Mouse (Mus musculus): ENCODE measurements around the gene Zfp36l1.

The Zfp36l1 gene

GRCm38 (mm10) chr12:80146227-80147223 is 33.7 kb upstream of the Zfp36l1 start:
- Histone ChIP-seq H3K27me3 (ENCODE audit: insufficient read depth, low read length) (0 out of 2 replicates have a peak, but pooled peaks cover 2% of the 10 kb centered on the region), H3K36me3 (ENCODE audit: insufficient read depth, low read length) (no peaks in the 10 kb centered on the region), H3K4me1 (replicated peaks; ENCODE audit: low read depth, low read length) (peaks cover 39% of the 10 kb centered on the region), H3K9me3 (ENCODE audit: low read length) (no peaks in the 10 kb centered on the region), H3K4me3 (replicated peaks; ENCODE audit: low read length) (no peak overlapping the region)
- TF ChIP-seq CTCF (conservative IDR thresholded peaks at IDR 0.05; ENCODE audit: low read length) (peak; percentile 63), POU5F1 (IDR thresholded peaks at IDR 0.05; ENCODE audit: borderline replicate concordance, low read length) (no peak), NANOG (IDR thresholded peaks at IDR 0.05; ENCODE audit: borderline replicate concordance, low read length) (no peak)

GRCm38 (mm10) chr12:80145365-80145764 is 32.6 kb upstream of the Zfp36l1 start:
- peaks cover 11% of the 10 kb centered on the region for H3K27me3 ChIP-seq (ENCODE audit: insufficient read depth, low read length)
- no peak overlapping the region for H3K4me3 ChIP-seq (replicated peaks; ENCODE audit: low read length)
- no peaks in the 10 kb centered on the region for H3K9me3 ChIP-seq (ENCODE audit: low read length)
- H3K4me1 ChIP-seq (replicated peaks; ENCODE audit: low read depth, low read length), result peaks cover 28% of the 10 kb centered on the region
- TF ChIP-seq POU5F1 (IDR thresholded peaks at IDR 0.05; ENCODE audit: borderline replicate concordance, low read length), result no peak
- TF ChIP-seq NANOG (IDR thresholded peaks at IDR 0.05; ENCODE audit: borderline replicate concordance, low read length), result no peak
- no peak for TF ChIP-seq CTCF (conservative IDR thresholded peaks at IDR 0.05; ENCODE audit: low read length)
- no peaks in the 10 kb centered on the region for H3K36me3 ChIP-seq (ENCODE audit: insufficient read depth, low read length)

- Histone ChIP-seq H3K4me3 (replicated peaks; ENCODE audit: low read length) (no peak overlapping the region), H3K4me1 (replicated peaks; ENCODE audit: low read depth, low read length) (peaks cover 23% of the 10 kb centered on the region), H3K36me3 (ENCODE audit: insufficient read depth, low read length) (no peaks in the 10 kb centered on the region)
These were observed 32.0 kb upstream of the Zfp36l1 start for GRCm38 (mm10) chr12:80144846-80145245.

DNA sequence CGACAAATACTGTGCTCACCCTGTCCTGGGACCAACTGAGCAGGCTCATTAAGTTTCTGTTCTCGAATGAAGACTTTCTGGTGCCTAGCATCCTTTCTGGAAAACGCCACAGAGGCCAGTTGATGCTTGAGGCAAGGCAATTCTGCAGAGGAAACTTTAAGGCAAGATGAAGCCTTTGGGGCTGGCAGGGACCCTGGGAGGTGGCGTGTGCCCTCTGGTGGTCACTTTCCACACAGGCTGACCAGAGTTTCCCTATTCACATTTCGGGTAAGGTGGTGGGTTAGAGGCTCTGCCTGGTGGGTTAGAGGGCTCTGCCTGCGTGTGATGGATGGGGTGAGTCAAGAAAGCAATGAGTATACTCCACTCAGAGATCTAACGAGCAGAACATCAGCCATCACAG is 28.7 kb upstream of the Zfp36l1 start:
- Histone ChIP-seq H3K4me3 (replicated peaks; ENCODE audit: low read length) (no peak overlapping the region), H3K9me3 (ENCODE audit: low read length) (no peaks in the 10 kb centered on the region), H3K27me3 (ENCODE audit: insufficient read depth, low read length) (peaks cover 36% of the 10 kb centered on the region), H3K36me3 (ENCODE audit: insufficient read depth, low read length) (no peaks in the 10 kb centered on the region), H3K4me1 (replicated peaks; ENCODE audit: low read depth, low read length) (peaks cover 20% of the 10 kb centered on the region)
- no peak for TF ChIP-seq POU5F1 (IDR thresholded peaks at IDR 0.05; ENCODE audit: borderline replicate concordance, low read length)
- TF ChIP-seq CTCF (conservative IDR thresholded peaks at IDR 0.05; ENCODE audit: low read length), result peak; percentile 61

More at GRCm38 (mm10) chr12:80144846-80145245, 32.0 kb upstream of the Zfp36l1 start:
- TF ChIP-seq NANOG (IDR thresholded peaks at IDR 0.05; ENCODE audit: borderline replicate concordance, low read length) (no peak), POU5F1 (IDR thresholded peaks at IDR 0.05; ENCODE audit: borderline replicate concordance, low read length) (no peak), CTCF (conservative IDR thresholded peaks at IDR 0.05; ENCODE audit: low read length) (no peak)
- H3K9me3 ChIP-seq (ENCODE audit: low read length), result no peaks in the 10 kb centered on the region
- H3K27me3 ChIP-seq (ENCODE audit: insufficient read depth, low read length), result peaks cover 16% of the 10 kb centered on the region

- H3K4me1 ChIP-seq (replicated peaks; ENCODE audit: low read depth, low read length), result peaks cover 17% of the 10 kb centered on the region
- H3K36me3 ChIP-seq (ENCODE audit: insufficient read depth, low read length), result no peaks in the 10 kb centered on the region
- H3K27me3 ChIP-seq (ENCODE audit: insufficient read depth, low read length), result peaks cover 41% of the 10 kb centered on the region
- TF ChIP-seq CTCF (conservative IDR thresholded peaks at IDR 0.05; ENCODE audit: low read length) (no peak), POU5F1 (IDR thresholded peaks at IDR 0.05; ENCODE audit: borderline replicate concordance, low read length) (no peak), NANOG (IDR thresholded peaks at IDR 0.05; ENCODE audit: borderline replicate concordance, low read length) (no peak)
- no peaks in the 10 kb centered on the region for H3K9me3 ChIP-seq (ENCODE audit: low read length)
- no peak overlapping the region for H3K4me3 ChIP-seq (replicated peaks; ENCODE audit: low read length)
These were observed 28.2 kb upstream of the Zfp36l1 start for GRCm38 (mm10) chr12:80141011-80141410.

DNA sequence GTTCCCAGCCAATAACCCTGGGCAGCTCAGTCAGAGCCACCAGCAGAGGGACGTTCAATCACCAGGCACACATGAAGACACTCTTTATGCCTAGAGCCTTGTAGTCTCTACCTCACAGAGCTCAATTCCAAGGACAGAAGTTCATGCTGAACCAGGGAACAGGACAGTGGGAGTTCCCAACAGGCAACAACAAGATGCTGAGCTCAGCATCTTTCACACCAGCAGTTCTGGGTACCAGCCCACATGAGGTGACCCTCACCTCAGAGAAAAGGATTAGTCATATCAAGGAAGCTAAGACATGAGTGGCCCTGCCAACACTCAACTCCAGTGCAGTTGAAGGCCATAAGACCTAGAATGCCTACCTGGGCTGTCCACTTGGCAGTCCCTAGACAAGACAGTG is 24.9 kb upstream of the Zfp36l1 start:
- no peak overlapping the region for H3K4me3 ChIP-seq (replicated peaks; ENCODE audit: low read length)
- H3K36me3 ChIP-seq (ENCODE audit: insufficient read depth, low read length), result no peaks in the 10 kb centered on the region
- no peaks in the 10 kb centered on the region for H3K9me3 ChIP-seq (ENCODE audit: low read length)
- H3K4me1 ChIP-seq (replicated peaks; ENCODE audit: low read depth, low read length), result peaks cover 22% of the 10 kb centered on the region
- TF ChIP-seq CTCF (conservative IDR thresholded peaks at IDR 0.05; ENCODE audit: low read length) (no peak), POU5F1 (IDR thresholded peaks at IDR 0.05; ENCODE audit: borderline replicate concordance, low read length) (no peak), NANOG (IDR thresholded peaks at IDR 0.05; ENCODE audit: borderline replicate concordance, low read length) (no peak)
- H3K27me3 ChIP-seq (ENCODE audit: insufficient read depth, low read length), result peaks cover 52% of the 10 kb centered on the region

- TF ChIP-seq NANOG (IDR thresholded peaks at IDR 0.05; ENCODE audit: borderline replicate concordance, low read length), result no peak
- TF ChIP-seq POU5F1 (IDR thresholded peaks at IDR 0.05; ENCODE audit: borderline replicate concordance, low read length), result no peak
- no peak for TF ChIP-seq CTCF (conservative IDR thresholded peaks at IDR 0.05; ENCODE audit: low read length)
- Histone ChIP-seq H3K4me3 (replicated peaks; ENCODE audit: low read length) (no peak overlapping the region), H3K9me3 (ENCODE audit: low read length) (no peaks in the 10 kb centered on the region), H3K4me1 (replicated peaks; ENCODE audit: low read depth, low read length) (peaks cover 22% of the 10 kb centered on the region), H3K27me3 (ENCODE audit: insufficient read depth, low read length) (peaks cover 55% of the 10 kb centered on the region), H3K36me3 (ENCODE audit: insufficient read depth, low read length) (no peaks in the 10 kb centered on the region)
These were observed 24.4 kb upstream of the Zfp36l1 start for GRCm38 (mm10) chr12:80137246-80137645.

GRCm38 (mm10) chr12:80136264-80136930 is 23.6 kb upstream of the Zfp36l1 start:
- TF ChIP-seq NANOG (IDR thresholded peaks at IDR 0.05; ENCODE audit: borderline replicate concordance, low read length), result no peak
- TF ChIP-seq CTCF (conservative IDR thresholded peaks at IDR 0.05; ENCODE audit: low read length), result no peak
- TF ChIP-seq POU5F1 (IDR thresholded peaks at IDR 0.05; ENCODE audit: borderline replicate concordance, low read length), result no peak
- Histone ChIP-seq H3K9me3 (ENCODE audit: low read length) (no peaks in the 10 kb centered on the region), H3K4me3 (replicated peaks; ENCODE audit: low read length) (no peak overlapping the region), H3K4me1 (replicated peaks; ENCODE audit: low read depth, low read length) (peaks cover 30% of the 10 kb centered on the region), H3K36me3 (ENCODE audit: insufficient read depth, low read length) (no peaks in the 10 kb centered on the region), H3K27me3 (ENCODE audit: insufficient read depth, low read length) (peaks cover 63% of the 10 kb centered on the region)

Data from E14TG2a.4 (cell line).